Mouse (Mus musculus) layer of hippocampus, adult 18-20 months (tissue): ENCODE measurements around the gene Smim7. TPM values are rescaled to one million over a fixed set of nuclear protein-coding genes. Genes with fewer than 3 reads are reported as not detected.
A peak's percentile ranks its signal among the peaks of the same experiment; 100 is the strongest.

Experiments used
- DNase-seq, 2 experiments: peaks; one replicate each; pipeline ENCODE4 v3.0.0; 2022; ENCODE audit warnings: low spot score in 2 of 2
- long read RNA-seq: library from polyadenylated mRNA; stranded (forward); transcript quantifications from one replicate; pipeline ENCODE4 v2.0.0, GENCODE M21; 2021
- total RNA-seq, 2 experiments: library from RNA; stranded (reverse); gene quantifications; 2 replicates each; pipeline ENCODE4 v1.2.3; 2021

The Smim7 gene
- total RNA-seq: 100 to 1,000 TPM in 1 of 2 experiments, 10 to 100 TPM in 1; 99.8 to 103 TPM
- long read RNA-seq, transcript Smim7-201 (4 exons, 642 nt): minor isoform, 10 of 125 reads
- long read RNA-seq, transcript Smim7-203 (5 exons, 2,892 nt): major isoform, 108 of 125 reads
- long read RNA-seq, partial matches to known transcripts: 7 of 125 reads
- long read RNA-seq, other reads (novel, unspliced or antisense): 0 of 125 reads

- DNase-seq: peak; percentile 95 to 99
These were observed at the start of gene Smim7 for GRCm38 (mm10) chr8:72570633-72571610. Gene Smim7, minus strand, starts transcription at chr8:72571088.

- DNase-seq: peak in 1 of 2 experiments; percentile 63
These were observed 19.3 kb upstream of the Smim7 start for GRCm38 (mm10) chr8:72590198-72590597.

- DNase-seq: peak; percentile 80 to 83
These were observed 18.4 kb upstream of the Smim7 start for GRCm38 (mm10) chr8:72589286-72589685.

DNA sequence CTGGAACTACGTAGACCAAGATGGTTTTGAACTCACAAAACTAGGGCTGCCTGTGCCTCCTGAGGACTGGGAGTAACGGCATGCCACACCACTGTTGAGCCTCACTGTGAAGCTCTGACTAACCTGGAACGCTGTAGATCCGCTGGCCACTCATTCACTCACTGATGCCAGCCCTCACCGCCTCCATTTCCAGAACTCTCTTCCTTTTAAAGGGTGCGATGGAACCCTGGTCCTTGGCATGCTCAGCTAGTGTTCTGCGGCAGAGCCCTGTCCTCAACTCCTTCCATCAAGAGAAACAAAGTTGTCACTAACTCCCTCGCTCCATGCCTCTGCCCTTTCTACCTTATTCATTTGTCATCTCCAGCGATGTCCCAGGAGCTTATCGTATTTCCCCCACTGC is 18.0 kb upstream of the Smim7 start:
- DNase-seq: no peak

DNA sequence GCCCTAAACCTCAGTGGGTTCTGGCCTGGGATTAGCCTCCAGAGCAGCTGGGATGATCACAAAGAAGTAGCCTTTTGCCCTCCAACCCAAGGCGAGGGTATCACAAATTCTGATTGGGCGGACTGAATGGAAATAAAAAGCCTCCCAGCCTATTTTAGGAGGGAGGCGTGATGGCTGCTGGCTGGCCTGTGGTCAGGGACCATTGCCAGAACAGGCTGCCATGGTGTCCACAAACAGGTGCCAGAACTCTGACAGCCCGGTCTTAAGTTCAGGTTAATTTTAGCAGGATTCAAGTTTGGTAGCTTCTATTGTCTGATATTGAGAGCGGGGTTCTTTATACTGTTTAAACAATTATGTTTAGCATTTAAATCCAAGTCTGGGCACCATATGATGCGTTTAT is 16.9 kb upstream of the Smim7 start:
- no peak for DNase-seq

GRCm38 (mm10) chr8:72584390-72584789 is 13.5 kb upstream of the Smim7 start:
- DNase-seq: no peak

GRCm38 (mm10) chr8:72583056-72583771 is 12.3 kb upstream of the Smim7 start:
- DNase-seq: no peak

DNA sequence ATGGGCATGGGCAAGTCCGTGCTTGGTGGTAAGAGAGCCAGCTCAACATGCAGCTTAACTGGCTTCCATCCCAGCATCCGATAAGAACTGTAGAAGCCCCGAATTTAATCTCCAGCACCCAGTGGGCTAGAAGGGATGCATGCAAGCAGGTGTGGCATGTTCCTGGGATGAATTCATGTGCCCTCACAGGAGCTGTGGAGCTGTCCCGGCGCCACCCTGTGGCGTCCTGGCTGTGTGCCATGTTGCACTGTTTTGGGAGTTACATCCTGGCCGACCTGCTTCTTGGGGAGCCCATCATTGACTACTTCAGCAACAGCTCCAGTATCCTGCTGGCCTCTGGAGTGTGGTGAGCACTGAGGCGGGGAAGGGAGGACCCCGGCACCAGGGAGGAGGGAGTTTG is 8.5 kb upstream of the Smim7 start:
- DNase-seq: no peak

DNA sequence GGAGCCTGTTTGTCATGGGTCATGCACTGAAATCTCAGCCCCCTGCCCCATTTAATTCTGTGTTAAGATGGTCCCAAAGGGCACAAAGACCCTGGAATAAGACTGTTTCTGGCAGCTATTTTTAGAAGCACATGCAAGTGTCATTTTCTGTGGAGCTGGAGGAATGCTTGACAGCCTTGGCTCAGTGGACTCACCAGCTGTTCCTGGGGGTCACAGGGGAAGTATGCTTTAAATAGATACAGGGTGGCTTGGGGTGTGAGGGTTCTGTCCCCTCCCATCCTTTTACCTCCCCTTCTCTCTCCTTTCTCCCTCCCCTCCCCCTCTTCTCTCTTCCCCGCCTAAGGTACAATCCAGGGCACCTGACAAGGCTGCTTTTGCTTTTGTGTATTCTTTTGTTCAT is 7.1 kb upstream of the Smim7 start:
- DNase-seq: no peak

GRCm38 (mm10) chr8:72577266-72577665 is 6.4 kb upstream of the Smim7 start:
- no peak for DNase-seq

DNA sequence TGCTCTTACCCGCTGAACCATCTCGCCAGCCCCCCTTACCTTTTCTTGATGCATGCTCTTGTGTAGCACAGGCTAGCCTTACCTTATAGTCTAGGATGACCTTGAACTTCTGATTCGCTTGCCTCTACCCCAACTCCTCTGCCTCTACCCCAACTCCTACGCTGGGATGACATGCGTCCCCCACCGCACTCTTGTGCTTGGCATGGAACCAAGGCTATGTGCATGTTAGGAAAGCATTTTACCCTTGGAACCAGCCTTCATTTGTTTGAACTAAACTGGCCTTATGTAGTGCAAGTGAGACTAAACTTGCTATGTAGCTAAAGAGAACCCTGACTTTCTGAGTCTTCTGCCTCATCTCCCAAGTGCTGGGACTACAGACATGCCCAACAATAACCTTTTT is 5.0 kb upstream of the Smim7 start:
- no peak for DNase-seq

DNA sequence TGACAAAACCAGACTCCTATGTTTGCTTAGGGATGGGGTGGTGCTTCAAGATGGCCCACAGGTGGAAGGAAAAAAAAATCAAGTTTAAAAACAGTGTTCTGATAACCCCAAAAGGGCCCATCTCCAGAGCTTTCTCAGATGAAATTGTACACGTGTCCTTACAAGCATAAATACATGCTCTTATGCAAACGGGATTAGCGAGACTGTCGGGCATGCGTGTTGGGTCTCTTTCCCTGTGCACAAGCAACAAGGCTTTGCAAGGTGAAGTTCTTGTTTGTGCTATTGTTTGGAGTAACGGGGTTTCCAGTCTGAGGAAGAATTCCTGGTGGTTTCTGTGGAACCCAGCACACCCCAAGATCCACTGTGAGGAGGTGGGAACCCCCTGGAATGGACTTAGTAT is 2.6 kb upstream of the Smim7 start:
- DNase-seq: peak; percentile 19 to 50

- DNase-seq: no peak
These were observed 1.6 kb upstream of the Smim7 start for GRCm38 (mm10) chr8:72572507-72572906.

- DNase-seq: peak; percentile 79 to 86
These were observed 954 bp upstream of the Smim7 start, which contains the start of gene Tmem38a for GRCm38 (mm10) chr8:72571611-72572473. Gene Tmem38a, plus strand, starts transcription at chr8:72572055.

DNA sequence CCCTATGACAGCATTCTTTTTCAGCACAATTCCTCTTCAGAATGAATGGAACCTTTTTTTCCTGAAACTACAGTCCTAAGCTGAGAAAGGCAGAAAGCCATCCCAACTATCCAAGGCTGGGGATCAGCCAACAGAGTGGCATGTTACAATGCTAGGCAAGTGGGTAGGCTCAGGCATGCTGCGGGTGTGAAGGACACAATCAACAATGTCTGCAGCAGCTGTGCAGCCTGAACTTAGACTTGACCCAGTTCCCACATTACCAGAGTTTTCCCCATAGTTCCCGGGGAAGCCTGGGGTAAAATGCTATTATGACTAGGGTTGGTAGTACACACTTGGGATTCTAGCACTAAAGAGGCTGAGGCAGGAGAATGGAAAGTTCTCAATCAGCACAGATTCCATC is 4.9 kb downstream of the Smim7 start:
- DNase-seq: no peak

GRCm38 (mm10) chr8:72561111-72561689 is 9.7 kb downstream of the Smim7 start:
- no peak for DNase-seq

DNA sequence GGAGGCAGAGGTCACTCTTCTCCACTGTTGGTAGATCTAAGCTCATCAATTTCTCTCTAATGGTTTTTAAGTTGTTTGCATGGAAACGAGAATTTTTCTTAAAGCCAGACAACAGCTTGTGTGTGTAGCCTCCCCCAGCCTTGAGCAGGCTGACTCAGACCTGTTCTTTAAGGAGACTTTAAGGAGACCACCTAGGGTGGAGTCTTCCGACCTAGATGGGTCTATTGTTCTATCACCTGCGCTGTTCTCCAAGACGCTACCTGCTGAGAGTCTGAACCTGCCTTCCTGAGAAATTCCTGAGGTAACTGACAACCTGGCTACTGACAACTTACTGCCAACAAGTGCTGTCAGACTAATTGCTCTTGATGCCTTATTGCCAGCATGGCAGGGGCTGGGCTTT is 15.1 kb downstream of the Smim7 start:
- DNase-seq: no peak

DNA sequence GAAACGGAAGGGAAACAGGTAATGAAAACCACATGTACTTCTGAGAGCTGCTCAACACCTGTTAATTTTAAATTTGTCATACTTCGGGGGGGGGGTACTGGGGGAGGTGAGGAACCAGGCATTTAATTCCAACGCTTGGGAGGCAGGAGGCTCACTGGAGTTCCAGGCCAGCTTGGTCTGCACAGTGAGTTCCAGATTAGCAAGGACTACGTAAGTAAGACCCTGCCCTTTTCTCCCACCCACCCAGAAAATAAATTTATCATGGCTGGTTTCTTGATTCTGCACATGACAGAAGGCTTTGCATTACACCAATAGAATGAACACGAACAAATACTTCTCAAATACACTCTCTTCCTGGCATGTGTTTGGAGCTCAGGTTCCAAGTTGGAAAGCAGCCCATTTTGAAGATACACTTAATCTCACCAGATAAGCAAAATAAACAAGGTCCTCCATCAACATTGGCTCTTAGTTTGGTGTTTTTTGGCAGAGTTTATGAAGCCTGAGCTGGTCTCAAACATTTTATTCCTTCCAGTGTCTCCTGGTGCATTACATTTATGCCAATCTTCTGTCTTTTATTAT is 21.5 kb downstream of the Smim7 start:
- DNase-seq: peak in 1 of 2 experiments; percentile 29

DNA sequence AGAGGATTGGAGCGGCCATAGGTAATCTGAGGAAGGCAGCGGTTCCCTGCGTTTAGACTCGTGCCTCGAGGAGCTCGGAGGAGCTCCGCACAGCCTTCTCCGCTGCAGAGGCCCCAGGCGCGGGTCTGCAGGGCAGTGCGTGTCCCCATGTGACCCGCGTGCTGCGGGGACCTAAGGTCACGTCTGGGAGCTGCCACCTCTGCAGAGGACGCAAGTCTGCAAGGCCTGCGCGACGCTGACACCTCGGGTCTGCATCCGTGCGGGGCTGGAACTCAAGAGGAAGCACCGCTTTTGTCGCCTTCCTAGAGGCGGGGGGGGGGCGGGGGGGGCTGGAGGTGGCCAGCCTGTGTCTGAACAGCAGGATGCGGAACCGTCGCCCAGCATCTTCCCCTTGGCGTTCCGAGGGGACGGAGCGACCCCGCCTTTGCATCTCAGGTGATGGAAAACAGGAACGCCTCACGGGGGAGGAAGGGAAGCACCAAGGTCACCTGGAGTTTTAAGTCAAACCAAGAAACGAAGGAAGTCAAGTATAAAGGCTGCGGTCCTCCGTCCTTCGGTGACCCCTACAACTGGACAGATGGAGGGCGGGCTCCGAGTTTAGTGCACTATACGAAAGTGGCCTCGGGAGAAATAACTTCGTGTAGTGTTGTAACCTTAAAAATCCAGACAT is 22.1 kb downstream of the Smim7 start:
- no peak for DNase-seq
